Mouse (Mus musculus): ENCODE data around the gene Pkp1.

DNA sequence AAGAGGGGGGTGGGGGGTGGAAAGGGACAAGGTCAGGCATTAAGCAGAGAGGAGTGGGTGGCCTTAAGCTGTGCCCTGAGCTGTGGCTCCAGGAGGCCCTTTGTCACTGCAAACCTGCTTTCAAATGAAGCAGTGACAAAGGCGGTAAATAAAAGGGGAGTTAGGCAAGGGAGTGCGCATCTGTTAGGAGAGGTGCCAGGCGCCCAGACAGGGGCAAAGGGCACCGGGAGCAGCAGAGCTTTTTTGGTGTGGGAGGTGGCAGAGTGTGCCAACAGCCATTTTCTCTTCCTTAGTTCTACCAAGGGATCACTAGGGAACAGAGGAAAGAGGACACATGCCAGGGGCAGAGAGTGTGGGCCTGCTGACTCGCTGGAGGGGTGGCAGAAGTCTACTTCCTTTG, 1.8 kb downstream of the Pkp1 start:
- TF ChIP-seq POLR2A (IDR thresholded peaks at IDR 0.05; ENCODE audit: insufficient read depth, low read depth, low read length) (no peak), CTCF (IDR thresholded peaks at IDR 0.05; ENCODE audit: insufficient read depth, low read depth, low read length) (no peak)
